Mouse (Mus musculus): ENCODE results near the gene Dnmt3a. TPM values are rescaled to one million over a fixed set of nuclear protein-coding genes. Genes with fewer than 3 reads are reported as not detected.

Dnmt3a gene
- polyA plus RNA-seq, 1 experiment from 2014 or later = 124 TPM

GRCm38 (mm10) chr12:3947503-3947902, 141.7 kb downstream of the Dnmt3a start:
- Histone ChIP-seq H3K4me2 (replicated peaks) (no peak overlapping the region), H3K4me1 (replicated peaks) (peaks cover 12% of the 10 kb centered on the region), H3K27ac (no peak overlapping the region), H3K36me3 (no peaks in the 10 kb centered on the region), H3K9ac (replicated peaks) (no peak overlapping the region), H3K27me3 (peaks cover 9% of the 10 kb centered on the region; the same call in 1 of the 2 replicates), H3K9me3 (no peaks in the 10 kb centered on the region), H3K4me3 (replicated peaks) (no peak overlapping the region)
- WGBS = 73% methylated on average over 6 of the region's 6 CpGs
- ATAC-seq = no peak; the same call in 1 of the 2 replicates

GRCm38 (mm10) chr12:3954651-3955050, 148.8 kb downstream of the Dnmt3a start, which contains the start of gene Pomc:
Gene Pomc, plus strand, starts transcription at chr12:3954951.
- H3K27me3 ChIP-seq = peaks cover 47% of the 10 kb centered on the region
- no peaks in the 10 kb centered on the region for H3K9me3 ChIP-seq
- no peaks in the 10 kb centered on the region for H3K36me3 ChIP-seq
- H3K9ac ChIP-seq (replicated peaks) = no peak within 1 kb of the TSS
- ATAC-seq = no peak
- H3K4me1 ChIP-seq (replicated peaks) = peaks cover 10% of the 10 kb centered on the region
- H3K4me2 ChIP-seq (replicated peaks) = peak within 1 kb of the TSS; percentile 20; the same call in 1 of the 2 replicates
- H3K27ac ChIP-seq = no peak within 1 kb of the TSS
- WGBS = 20% methylated on average over 22 of the region's 22 CpGs
- H3K4me3 ChIP-seq (replicated peaks) = no peak within 1 kb of the TSS

- ATAC-seq = no peak
- Histone ChIP-seq H3K4me3 (replicated peaks) (no peak overlapping the region), H3K4me2 (replicated peaks) (no peak overlapping the region), H3K36me3 (no peaks in the 10 kb centered on the region), H3K9ac (replicated peaks) (no peak overlapping the region), H3K27me3 (peaks cover 43% of the 10 kb centered on the region), H3K4me1 (replicated peaks) (peaks cover 13% of the 10 kb centered on the region), H3K9me3 (no peaks in the 10 kb centered on the region), H3K27ac (no peak overlapping the region)
- WGBS = 29% methylated on average over 10 of the region's 10 CpGs
Observed at GRCm38 (mm10) chr12:3955371-3955770, 149.6 kb downstream of the Dnmt3a start.

DNA sequence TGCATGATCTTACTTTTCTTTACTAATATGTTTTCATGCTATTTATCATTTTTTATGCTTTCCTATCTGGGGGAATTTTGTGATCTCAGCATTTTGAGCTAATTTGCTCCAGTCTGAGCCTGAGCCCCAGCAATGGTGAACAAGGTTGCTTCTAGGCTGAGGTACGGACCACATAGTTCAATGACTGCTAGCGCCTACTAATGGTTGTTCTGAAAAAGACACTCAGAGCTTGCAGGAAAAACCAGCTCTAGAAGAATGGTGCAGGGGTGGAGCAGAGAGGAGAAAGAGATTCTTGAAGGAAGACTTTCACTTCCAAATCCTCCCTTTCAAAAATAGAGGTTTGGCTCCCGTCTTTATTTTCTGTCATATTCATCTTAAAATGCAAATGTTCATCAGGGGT, 150.5 kb downstream of the Dnmt3a start:
- WGBS = 17% methylated on average over 3 of the region's 3 CpGs

GRCm38 (mm10) chr12:3959791-3960543, 154.2 kb downstream of the Dnmt3a start:
- peak; percentile 99 for ATAC-seq
- Histone ChIP-seq H3K4me3 (replicated peaks) (peak overlapping the region; percentile 61), H3K9me3 (no peaks in the 10 kb centered on the region), H3K9ac (replicated peaks) (peak overlapping the region; percentile 79), H3K4me2 (replicated peaks) (peak overlapping the region; percentile 87), H3K36me3 (peaks cover 23% of the 10 kb centered on the region), H3K4me1 (replicated peaks) (peaks cover 14% of the 10 kb centered on the region), H3K27ac (peak overlapping the region; percentile 96), H3K27me3 (peaks cover 27% of the 10 kb centered on the region)
- 2% methylated on average over 53 of the region's 53 CpGs for WGBS

More for the DNA sequence above, 150.5 kb downstream of the Dnmt3a start:
- ATAC-seq = no peak
- Histone ChIP-seq H3K4me2 (replicated peaks) (no peak overlapping the region), H3K4me3 (replicated peaks) (no peak overlapping the region), H3K9ac (replicated peaks) (no peak overlapping the region), H3K27ac (no peak overlapping the region), H3K9me3 (no peaks in the 10 kb centered on the region), H3K4me1 (replicated peaks) (peaks cover 18% of the 10 kb centered on the region), H3K27me3 (peaks cover 43% of the 10 kb centered on the region), H3K36me3 (no peaks in the 10 kb centered on the region)

- peak overlapping the region; percentile 61 for H3K4me3 ChIP-seq (replicated peaks)
- peaks cover 14% of the 10 kb centered on the region for H3K4me1 ChIP-seq (replicated peaks)
- peaks cover 22% of the 10 kb centered on the region for H3K27me3 ChIP-seq
- peak overlapping the region; percentile 87 for H3K4me2 ChIP-seq (replicated peaks)
- peak overlapping the region; percentile 96 for H3K27ac ChIP-seq
- H3K9ac ChIP-seq (replicated peaks) = peak overlapping the region; percentile 79
- peaks cover 29% of the 10 kb centered on the region for H3K36me3 ChIP-seq
- WGBS = 44% methylated on average over 4 of the region's 4 CpGs
- no peaks in the 10 kb centered on the region for H3K9me3 ChIP-seq
- ATAC-seq = no peak
Observed at GRCm38 (mm10) chr12:3960553-3960952, 154.7 kb downstream of the Dnmt3a start.

Other genes with a start within 250 kb of the Dnmt3a start
- 28.9 and 34.6 TPM in 2 replicates for gene Dtnb, start 233.6 kb upstream of the Dnmt3a start, polyA plus RNA-seq (2015; fragmentation: Nextera tagmentation; extraction: Ambion mirVana)
- gene Pomc, start 148.9 kb downstream of the Dnmt3a start, polyA plus RNA-seq (2015; fragmentation: Nextera tagmentation; extraction: Ambion mirVana) = 9.3 and 12.8 TPM in 2 replicates
- 37.9 and 41.5 TPM in 2 replicates for gene Efr3b, start 232.9 kb downstream of the Dnmt3a start, polyA plus RNA-seq (2015; fragmentation: Nextera tagmentation; extraction: Ambion mirVana)